Mouse (Mus musculus): ENCODE results near the gene Igflr1. TPM values are rescaled to one million over a fixed set of nuclear protein-coding genes. Genes with fewer than 3 reads are reported as not detected.

The Igflr1 gene
- total and polyA plus RNA-seq, 2 experiments from 2014 or later, result 2.3 TPM; not detected in 1

DNA sequence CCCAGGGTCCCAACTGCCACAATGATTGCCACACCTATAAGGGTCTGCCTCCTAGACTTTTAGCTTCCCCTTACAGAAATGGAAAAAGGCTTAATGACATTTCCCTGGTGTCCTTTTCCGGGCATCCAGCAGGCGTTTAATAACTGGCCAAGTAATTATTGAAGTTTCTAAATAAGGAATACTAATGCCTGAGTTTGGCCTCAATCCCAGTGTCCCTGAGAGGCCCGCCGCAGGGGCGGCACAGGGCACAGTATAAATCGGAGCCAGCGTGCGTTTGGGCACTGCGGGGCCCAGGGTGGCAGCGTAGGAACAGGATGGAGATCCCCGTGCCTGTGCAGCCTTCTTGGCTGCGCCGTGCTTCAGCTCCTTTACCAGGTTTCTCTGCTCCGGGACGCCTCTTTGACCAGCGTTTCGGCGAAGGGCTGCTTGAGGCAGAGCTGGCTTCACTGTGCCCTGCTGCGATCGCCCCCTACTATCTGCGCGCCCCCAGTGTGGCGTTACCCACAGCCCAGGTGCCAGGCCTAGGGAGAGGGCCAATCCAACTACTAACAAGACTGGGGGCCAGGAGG lies 12.1 kb upstream of the Igflr1 start:
- Histone ChIP-seq H3K4me2 (ENCODE audit: low read depth) (peak overlapping the region; percentile 75), H3K4me1 (ENCODE audit: insufficient read depth) (peaks cover 10% of the 10 kb centered on the region; the same call in 1 of the 2 replicates), H3K36me3 (ENCODE audit: insufficient read depth) (peaks cover 36% of the 10 kb centered on the region), H3K27ac (ENCODE audit: low read depth, low read length) (peak overlapping the region; percentile 73), H3K4me3 (ENCODE audit: low read depth, low read length) (peak overlapping the region; percentile 55), H3K27me3 (ENCODE audit: insufficient read depth, low read length) (no peaks in the 10 kb centered on the region), H3K9me3 (ENCODE audit: low read length) (no peaks in the 10 kb centered on the region), H3K9ac (peak overlapping the region; percentile 44)
- DNase-seq, result no peak
- no peak for ATAC-seq
- 2% methylated on average over 23 of the region's 23 CpGs for WGBS
- TF ChIP-seq CTCF (IDR thresholded peaks at IDR 0.05; ENCODE audit: low read depth), result no peak

DNA sequence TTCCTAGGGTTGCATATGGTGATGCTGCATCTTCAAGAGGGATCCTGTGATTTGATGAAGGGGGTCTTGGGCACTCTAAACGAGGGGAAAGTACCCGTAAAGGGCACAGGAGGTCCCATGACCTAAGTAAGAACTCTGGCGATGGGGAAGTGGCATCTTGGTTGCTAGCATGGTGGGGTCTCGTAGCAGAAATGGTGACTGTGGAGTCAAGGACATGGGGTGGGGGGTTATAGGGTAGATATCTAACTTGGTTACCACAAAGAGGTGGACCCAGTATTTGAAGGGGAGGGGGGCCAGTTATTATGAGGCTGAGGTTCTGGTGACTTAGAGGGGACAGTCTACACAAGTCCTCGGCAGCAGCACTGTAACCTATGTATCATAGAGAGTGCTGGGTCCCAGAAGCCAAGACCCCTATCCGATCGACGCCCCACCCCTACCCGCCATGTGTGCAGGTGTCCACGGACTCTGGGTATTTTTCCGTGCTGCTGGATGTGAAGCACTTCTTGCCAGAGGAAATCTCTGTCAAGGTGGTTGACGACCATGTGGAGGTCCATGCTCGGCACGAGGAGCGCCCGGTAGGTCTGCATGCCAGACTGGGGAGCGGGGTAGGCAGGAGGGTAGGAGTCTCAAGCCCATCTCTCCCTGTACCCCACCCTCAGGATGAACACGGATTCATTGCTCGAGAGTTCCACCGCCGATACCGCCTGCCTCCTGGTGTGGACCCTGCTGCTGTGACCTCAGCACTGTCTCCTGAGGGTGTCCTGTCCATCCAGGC lies 11.2 kb upstream of the Igflr1 start:
- Histone ChIP-seq H3K4me2 (ENCODE audit: low read depth) (peak overlapping the region; percentile 75), H3K9ac (peak overlapping the region; percentile 44; the same call in 1 of the 2 replicates), H3K27me3 (ENCODE audit: insufficient read depth, low read length) (no peaks in the 10 kb centered on the region), H3K36me3 (ENCODE audit: insufficient read depth) (peaks cover 32% of the 10 kb centered on the region), H3K4me1 (ENCODE audit: insufficient read depth) (peaks cover 19% of the 10 kb centered on the region; the same call in 1 of the 2 replicates), H3K4me3 (ENCODE audit: low read depth, low read length) (no peak overlapping the region), H3K9me3 (ENCODE audit: low read length) (no peaks in the 10 kb centered on the region), H3K27ac (ENCODE audit: low read depth, low read length) (no peak overlapping the region)
- 87% methylated on average over 22 of the region's 22 CpGs for WGBS
- no peak for ATAC-seq
- no peak for TF ChIP-seq CTCF (IDR thresholded peaks at IDR 0.05; ENCODE audit: low read depth)
- no peak for DNase-seq

DNA sequence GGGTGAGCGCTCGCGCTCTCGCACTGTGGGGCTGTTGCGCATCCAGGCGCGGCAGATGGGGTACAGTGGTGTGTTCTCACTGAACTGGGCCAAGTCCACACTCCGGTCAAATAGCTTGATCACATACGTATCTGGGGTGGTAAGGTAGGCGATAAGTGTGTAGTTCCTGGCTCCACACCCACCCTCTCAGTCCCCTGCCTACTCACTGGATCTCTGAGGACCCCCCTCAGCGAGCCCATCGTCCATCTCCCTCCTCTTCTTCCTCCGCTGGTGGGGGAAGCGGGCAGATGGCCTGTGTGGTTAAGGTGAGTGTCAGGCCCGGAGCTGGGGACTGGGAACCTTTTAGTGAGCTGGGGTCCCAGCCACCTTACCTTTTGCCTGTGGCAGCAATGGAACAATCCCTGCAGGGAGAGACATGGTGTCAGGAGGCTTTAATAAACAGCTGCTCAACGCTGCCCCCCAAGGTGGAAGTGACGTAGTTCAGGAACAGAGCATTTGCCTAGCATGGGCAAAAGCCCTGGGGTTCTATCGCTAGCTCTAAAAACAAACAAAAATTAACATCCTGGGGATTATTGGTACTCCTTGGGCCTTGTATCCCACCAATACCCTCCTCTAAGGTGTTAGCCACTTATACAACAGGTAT lies 8.2 kb upstream of the Igflr1 start:
- no peak overlapping the region for H3K9ac ChIP-seq
- 0 out of 2 replicates have a peak, but pooled peaks have one; percentile 16 for TF ChIP-seq CTCF (IDR thresholded peaks at IDR 0.05; ENCODE audit: low read depth)
- no peaks in the 10 kb centered on the region for H3K9me3 ChIP-seq (ENCODE audit: low read length)
- DNase-seq, result no peak
- ATAC-seq, result no peak
- H3K4me1 ChIP-seq (ENCODE audit: insufficient read depth), result peaks cover 21% of the 10 kb centered on the region
- 94% methylated on average over 18 of the region's 18 CpGs for WGBS
- H3K27me3 ChIP-seq (ENCODE audit: insufficient read depth, low read length), result no peaks in the 10 kb centered on the region
- H3K36me3 ChIP-seq (ENCODE audit: insufficient read depth), result peaks cover 27% of the 10 kb centered on the region
- H3K4me3 ChIP-seq (ENCODE audit: low read depth, low read length), result no peak overlapping the region
- no peak overlapping the region for H3K4me2 ChIP-seq (ENCODE audit: low read depth)
- H3K27ac ChIP-seq (ENCODE audit: low read depth, low read length), result no peak overlapping the region

DNA sequence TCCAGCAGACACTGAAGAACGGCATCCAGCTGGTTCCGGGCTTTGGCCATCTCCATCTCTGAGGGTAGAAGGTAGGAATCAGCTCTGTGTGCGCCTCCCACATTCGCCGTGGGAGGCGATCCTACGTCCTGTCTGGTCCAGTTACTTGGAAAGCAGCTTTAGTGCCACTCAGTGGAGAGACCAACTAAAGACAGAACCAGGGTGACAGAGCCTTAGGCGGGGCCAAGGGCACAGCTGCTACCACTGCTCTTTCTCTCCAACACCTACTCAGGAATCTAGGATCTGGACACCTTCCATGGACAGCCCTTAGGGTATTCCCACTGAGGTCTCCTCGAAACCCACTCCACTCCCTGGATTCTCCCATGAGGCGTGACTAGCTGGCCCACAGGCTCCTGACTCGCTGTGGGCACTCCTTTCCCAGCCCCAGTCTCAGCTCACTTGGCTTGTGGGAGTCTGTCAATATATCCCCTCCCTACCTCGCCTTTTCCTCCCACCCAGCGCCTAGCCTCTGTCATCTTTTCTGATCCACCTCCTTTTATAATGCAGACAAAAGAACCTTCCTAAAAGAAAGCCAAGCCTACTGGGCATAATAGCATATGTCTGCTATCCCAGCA lies 7.2 kb upstream of the Igflr1 start:
- H3K4me2 ChIP-seq (ENCODE audit: low read depth), result no peak overlapping the region
- no peak for TF ChIP-seq CTCF (IDR thresholded peaks at IDR 0.05; ENCODE audit: low read depth)
- H3K9ac ChIP-seq, result 0 out of 2 replicates have a peak overlapping the region, but pooled peaks have one; percentile 64
- no peak for DNase-seq
- H3K9me3 ChIP-seq (ENCODE audit: low read length), result no peaks in the 10 kb centered on the region
- no peaks in the 10 kb centered on the region for H3K27me3 ChIP-seq (ENCODE audit: insufficient read depth, low read length)
- H3K4me3 ChIP-seq (ENCODE audit: low read depth, low read length), result no peak overlapping the region
- no peak for ATAC-seq
- 86% methylated on average over 13 of the region's 13 CpGs for WGBS
- peaks cover 27% of the 10 kb centered on the region for H3K36me3 ChIP-seq (ENCODE audit: insufficient read depth)
- no peak overlapping the region for H3K27ac ChIP-seq (ENCODE audit: low read depth, low read length)
- peaks cover 16% of the 10 kb centered on the region for H3K4me1 ChIP-seq (ENCODE audit: insufficient read depth)

DNA sequence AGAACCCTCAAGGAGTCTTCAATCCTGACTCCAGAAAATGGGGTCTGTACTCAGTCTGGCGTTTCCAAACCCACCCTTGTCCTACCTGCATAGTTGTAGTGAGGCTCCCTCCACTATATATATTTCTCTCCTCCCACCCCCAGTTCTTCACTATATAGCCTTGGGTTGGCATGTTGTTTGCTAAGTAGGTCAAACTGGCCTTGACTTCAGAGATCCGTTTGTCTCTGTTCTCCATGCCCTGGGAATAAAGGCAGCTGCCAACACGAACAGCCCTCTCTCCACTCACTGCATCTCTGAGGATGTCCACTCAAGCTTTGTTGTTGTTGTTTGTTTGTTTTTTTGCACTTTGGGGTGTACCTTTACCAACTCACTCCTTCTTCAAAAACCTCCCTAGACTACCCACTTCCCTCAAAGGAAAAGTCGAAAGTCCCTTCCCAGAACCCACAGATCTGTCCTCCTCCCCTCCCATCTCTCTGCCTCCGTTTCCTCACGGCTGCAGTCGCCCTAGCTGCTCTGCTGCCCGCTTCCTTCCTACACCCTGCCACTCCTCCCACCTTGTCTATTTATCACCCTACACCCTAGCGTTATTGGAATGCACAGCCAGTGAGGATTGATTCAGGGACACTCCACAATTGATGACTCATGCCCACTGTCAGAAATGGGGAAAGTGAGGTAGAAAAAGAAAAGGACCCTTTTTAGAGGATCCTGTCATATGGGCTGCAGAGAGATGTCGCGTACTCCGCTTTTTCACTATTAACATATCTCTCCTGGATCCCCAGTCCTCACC lies 6.4 kb upstream of the Igflr1 start:
- H3K27ac ChIP-seq (ENCODE audit: low read depth, low read length), result peak overlapping the region; percentile 29; the same call in 1 of the 2 replicates
- 16% methylated on average over 12 of the region's 12 CpGs for WGBS
- H3K9me3 ChIP-seq (ENCODE audit: low read length), result no peaks in the 10 kb centered on the region
- peaks cover 11% of the 10 kb centered on the region for H3K4me1 ChIP-seq (ENCODE audit: insufficient read depth)
- H3K4me3 ChIP-seq (ENCODE audit: low read depth, low read length), result peak overlapping the region; percentile 62
- H3K27me3 ChIP-seq (ENCODE audit: insufficient read depth, low read length), result no peaks in the 10 kb centered on the region
- peaks cover 27% of the 10 kb centered on the region for H3K36me3 ChIP-seq (ENCODE audit: insufficient read depth)
- ATAC-seq (no peak), DNase-seq (no peak)
- H3K4me2 ChIP-seq (ENCODE audit: low read depth), result peak overlapping the region; percentile 85
- H3K9ac ChIP-seq, result peak overlapping the region; percentile 64
- no peak for TF ChIP-seq CTCF (IDR thresholded peaks at IDR 0.05; ENCODE audit: low read depth)

DNA sequence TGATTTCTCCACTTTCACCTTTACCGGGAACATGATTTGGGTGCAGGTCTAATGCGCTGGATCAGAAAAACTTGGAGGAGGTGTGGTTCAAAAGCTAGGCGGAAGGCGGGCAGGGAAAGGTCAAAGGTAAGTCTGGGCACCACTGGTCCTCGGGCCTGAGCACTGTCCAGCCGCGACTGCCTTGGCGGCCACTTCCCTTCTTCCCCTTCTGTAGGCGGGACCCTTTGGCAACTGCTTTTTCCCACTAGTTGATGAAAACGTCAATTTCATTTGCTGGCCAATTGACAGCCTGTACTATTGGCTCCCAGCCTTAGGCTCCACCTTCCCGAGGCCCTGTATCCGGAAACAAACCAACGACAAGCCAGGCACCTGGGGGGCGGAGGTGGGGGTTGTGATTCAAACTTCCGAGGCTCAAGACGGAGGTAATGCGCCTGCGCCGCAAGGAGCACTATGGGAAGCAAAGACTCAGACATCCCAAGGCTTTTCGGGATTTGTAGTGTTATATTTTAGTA lies 5.7 kb upstream of the Igflr1 start, which contains the start of gene Lin37:
Lin37 (minus strand) TSS at position 396 of the 512 bp plus-strand sequence.
- Histone ChIP-seq H3K4me1 (ENCODE audit: insufficient read depth) (peaks cover 11% of the 10 kb centered on the region), H3K9me3 (ENCODE audit: low read length) (no peaks in the 10 kb centered on the region), H3K9ac (peak within 1 kb of the TSS; percentile 64), H3K4me3 (ENCODE audit: low read depth, low read length) (peak within 1 kb of the TSS; percentile 62), H3K4me2 (ENCODE audit: low read depth) (peak within 1 kb of the TSS; percentile 85), H3K27me3 (ENCODE audit: insufficient read depth, low read length) (no peaks in the 10 kb centered on the region), H3K27ac (ENCODE audit: low read depth, low read length) (peak within 1 kb of the TSS; percentile 29; the same call in 1 of the 2 replicates), H3K36me3 (ENCODE audit: insufficient read depth) (peaks cover 27% of the 10 kb centered on the region)
- ATAC-seq (peak; percentile 92), DNase-seq (peak; percentile 99)
- no peak for TF ChIP-seq CTCF (IDR thresholded peaks at IDR 0.05; ENCODE audit: low read depth)
- WGBS, result 0% methylated on average over 20 of the region's 20 CpGs
